Mouse (Mus musculus) stomach, embryonic 15.5 days (tissue): ENCODE data around the gene Dnttip1. TPM values are rescaled to one million over a fixed set of nuclear protein-coding genes. Genes with fewer than 3 reads are reported as not detected.

Experiments used
- ATAC-seq: fragments of 200-750 bp; cut with Nextera tagmentation; 2 replicates; pipeline ENCODE4 v1.8.0; 2017; ENCODE audit warnings: low read depth, moderate number of reproducible peaks, moderate TSS enrichment; ENCODE audit not compliant: insufficient read depth, low FRiP score
- H3K27ac ChIP-seq: fragments of 300-500 bp; sonication (generic); 2 replicates; pipeline ENCODE4 v1.5.1; 2015; ENCODE audit warnings: mild to moderate bottlenecking, inconsistent platforms
- H3K27me3 ChIP-seq: fragments of 300-500 bp; sonication (generic); replicated peaks from 2 replicates; pipeline ENCODE4 v1.6.1; 2015; ENCODE audit warnings: inconsistent platforms
- H3K36me3 ChIP-seq: fragments of 300-500 bp; sonication (generic); 2 replicates; pipeline ENCODE4 v1.6.1; 2015; ENCODE audit warnings: inconsistent platforms
- H3K4me1 ChIP-seq: fragments of 300-500 bp; sonication (generic); 2 replicates; pipeline ENCODE4 v1.6.1; 2015; ENCODE audit warnings: inconsistent platforms
- H3K4me2 ChIP-seq: fragments of 300-500 bp; sonication (generic); 2 replicates; pipeline ENCODE4 v1.6.1; 2015; ENCODE audit warnings: mild to moderate bottlenecking, inconsistent platforms
- H3K4me3 ChIP-seq: fragments of 300-500 bp; sonication (generic); replicated peaks from 2 replicates; pipeline ENCODE4 v1.5.1; 2015; ENCODE audit warnings: inconsistent platforms
- H3K9ac ChIP-seq: fragments of 300-500 bp; sonication (generic); 2 replicates; pipeline ENCODE4 v1.6.1; 2015; ENCODE audit warnings: inconsistent platforms
- H3K9me3 ChIP-seq: fragments of 300-500 bp; sonication (generic); 2 replicates; pipeline ENCODE4 v1.6.1; 2016; ENCODE audit warnings: inconsistent platforms
- WGBS: fragments of 180-500 bp; shearing (Covaris S2); methylation state at CpG from one replicate; pipeline ENCODE4 v1.1.7; 2015; 5-methylcytosine and 5-hydroxymethylcytosine counted together
- polyA plus RNA-seq: library from polyadenylated mRNA; unstranded; fragments of >200 nt; fragmentation: Nextera tagmentation; extraction: Ambion mirVana; gene quantifications from 2 replicates; pipeline ENCODE4 v1.2.1, GENCODE M21; 2015

The Dnttip1 gene
- polyA plus RNA-seq, 1 experiment from 2014 or later, result 64.7 TPM

GRCm38 (mm10) chr2:164773229-164773988, 27.6 kb downstream of the Dnttip1 start:
- Histone ChIP-seq H3K4me1 (peaks cover 13% of the 10 kb centered on the region), H3K4me2 (no peak overlapping the region), H3K27me3 (no peaks in the 10 kb centered on the region), H3K36me3 (no peaks in the 10 kb centered on the region), H3K9ac (no peak overlapping the region), H3K27ac (peak overlapping the region; percentile 28), H3K9me3 (no peaks in the 10 kb centered on the region), H3K4me3 (no peak overlapping the region)
- no peak for ATAC-seq
- 78% methylated on average over 14 of the region's 14 CpGs for WGBS

GRCm38 (mm10) chr2:164773989-164774364, 28.2 kb downstream of the Dnttip1 start:
- no peak for ATAC-seq
- Histone ChIP-seq H3K36me3 (no peaks in the 10 kb centered on the region), H3K27me3 (no peaks in the 10 kb centered on the region), H3K9ac (no peak overlapping the region), H3K4me1 (peaks cover 13% of the 10 kb centered on the region), H3K9me3 (no peaks in the 10 kb centered on the region), H3K4me2 (no peak overlapping the region), H3K4me3 (no peak overlapping the region), H3K27ac (peak overlapping the region; percentile 8; the same call in 1 of the 2 replicates)
- 67% methylated on average over 5 of the region's 5 CpGs for WGBS

GRCm38 (mm10) chr2:164776130-164776529, 30.3 kb downstream of the Dnttip1 start:
- no peak overlapping the region for H3K27ac ChIP-seq

GRCm38 (mm10) chr2:164776801-164777200, 31.0 kb downstream of the Dnttip1 start:
- no peak for ATAC-seq
- Histone ChIP-seq H3K27ac (no peak overlapping the region), H3K27me3 (no peaks in the 10 kb centered on the region), H3K36me3 (no peaks in the 10 kb centered on the region), H3K4me2 (no peak overlapping the region), H3K4me3 (no peak overlapping the region), H3K9ac (no peak overlapping the region), H3K4me1 (no peaks in the 10 kb centered on the region), H3K9me3 (no peaks in the 10 kb centered on the region)
- 57% methylated on average over 17 of the region's 17 CpGs for WGBS

More at GRCm38 (mm10) chr2:164776130-164776529, 30.3 kb downstream of the Dnttip1 start:
- Histone ChIP-seq H3K27me3 (no peaks in the 10 kb centered on the region), H3K36me3 (no peaks in the 10 kb centered on the region), H3K9ac (no peak overlapping the region), H3K9me3 (no peaks in the 10 kb centered on the region), H3K4me2 (no peak overlapping the region), H3K4me3 (no peak overlapping the region), H3K4me1 (peaks cover 4% of the 10 kb centered on the region)
- ATAC-seq, result no peak
- WGBS, result 78% methylated on average over 6 of the region's 6 CpGs

DNA sequence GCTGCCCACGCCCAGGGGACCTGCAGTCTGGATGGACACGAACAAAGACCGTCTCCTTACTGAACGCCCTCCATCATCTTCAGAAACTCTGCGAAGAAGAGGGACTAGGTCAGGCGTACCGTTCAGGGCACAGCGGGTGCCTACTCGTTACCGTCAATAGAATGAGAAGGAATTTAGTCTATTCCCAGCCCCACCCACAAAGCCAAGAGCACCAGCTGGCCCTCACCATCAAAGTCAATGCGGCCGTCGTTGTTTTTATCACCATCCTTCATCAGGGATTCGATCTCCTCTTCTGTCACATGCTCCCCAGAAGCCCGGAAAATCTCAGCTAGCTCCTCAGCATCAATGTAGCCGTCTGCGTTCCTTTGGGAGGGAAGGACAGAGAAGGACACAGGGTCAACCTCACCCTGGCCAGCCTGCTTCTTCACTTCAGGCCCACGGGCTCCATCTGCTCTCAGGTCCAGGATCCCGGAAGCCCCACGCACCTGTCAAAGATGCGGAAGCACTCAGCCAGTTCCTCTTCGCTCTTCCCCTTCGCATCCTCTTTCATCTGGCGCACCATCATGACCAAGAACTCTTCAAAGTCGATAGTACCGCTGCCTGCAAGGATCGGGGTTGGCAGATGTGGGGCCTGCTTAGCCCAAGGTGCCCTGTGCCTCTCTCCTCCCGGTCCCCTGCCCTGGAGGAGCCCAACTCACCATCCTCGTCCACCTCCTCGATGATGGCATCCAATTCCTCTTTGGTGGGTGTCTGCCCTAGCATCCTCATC, 31.6 kb downstream of the Dnttip1 start:
- H3K27me3 ChIP-seq, result no peaks in the 10 kb centered on the region
- no peak overlapping the region for H3K27ac ChIP-seq
- no peak overlapping the region for H3K4me3 ChIP-seq
- no peak for ATAC-seq
- WGBS, result 79% methylated on average over 30 of the region's 30 CpGs
- H3K9ac ChIP-seq, result no peak overlapping the region
- H3K4me2 ChIP-seq, result no peak overlapping the region
- no peaks in the 10 kb centered on the region for H3K4me1 ChIP-seq
- no peaks in the 10 kb centered on the region for H3K36me3 ChIP-seq
- H3K9me3 ChIP-seq, result no peaks in the 10 kb centered on the region

GRCm38 (mm10) chr2:164778015-164778287, 32.2 kb downstream of the Dnttip1 start:
- Histone ChIP-seq H3K27ac (no peak overlapping the region), H3K9ac (no peak overlapping the region), H3K4me2 (no peak overlapping the region)

DNA sequence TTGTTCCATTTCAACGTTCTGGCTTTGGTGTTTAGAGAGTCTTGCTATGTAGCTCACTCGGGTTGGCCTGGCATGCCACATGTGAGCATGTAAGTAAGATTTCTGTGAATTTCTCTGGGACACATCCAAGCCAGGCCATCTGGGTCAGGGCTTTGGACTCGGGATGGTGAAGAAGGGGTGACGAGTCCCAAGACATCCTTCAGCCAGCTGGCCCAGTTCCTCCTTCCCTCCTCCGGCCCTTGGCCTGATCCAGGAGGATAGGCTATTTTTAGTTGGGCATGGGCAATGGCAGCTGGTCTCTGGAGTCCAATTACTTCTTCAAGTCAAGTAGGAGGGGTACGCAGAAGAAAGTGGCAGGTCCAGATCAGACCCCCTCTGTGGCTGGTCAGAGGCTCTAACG, 33.0 kb downstream of the Dnttip1 start:
- Histone ChIP-seq H3K9ac (no peak overlapping the region), H3K4me1 (no peaks in the 10 kb centered on the region)
- no peak for ATAC-seq

More at GRCm38 (mm10) chr2:164778015-164778287, 32.2 kb downstream of the Dnttip1 start:
- H3K4me3 ChIP-seq, result no peak overlapping the region
- 90% methylated on average over 11 of the region's 11 CpGs for WGBS
- H3K9me3 ChIP-seq, result no peaks in the 10 kb centered on the region
- no peaks in the 10 kb centered on the region for H3K36me3 ChIP-seq
- no peak for ATAC-seq
- no peaks in the 10 kb centered on the region for H3K4me1 ChIP-seq
- no peaks in the 10 kb centered on the region for H3K27me3 ChIP-seq

DNA sequence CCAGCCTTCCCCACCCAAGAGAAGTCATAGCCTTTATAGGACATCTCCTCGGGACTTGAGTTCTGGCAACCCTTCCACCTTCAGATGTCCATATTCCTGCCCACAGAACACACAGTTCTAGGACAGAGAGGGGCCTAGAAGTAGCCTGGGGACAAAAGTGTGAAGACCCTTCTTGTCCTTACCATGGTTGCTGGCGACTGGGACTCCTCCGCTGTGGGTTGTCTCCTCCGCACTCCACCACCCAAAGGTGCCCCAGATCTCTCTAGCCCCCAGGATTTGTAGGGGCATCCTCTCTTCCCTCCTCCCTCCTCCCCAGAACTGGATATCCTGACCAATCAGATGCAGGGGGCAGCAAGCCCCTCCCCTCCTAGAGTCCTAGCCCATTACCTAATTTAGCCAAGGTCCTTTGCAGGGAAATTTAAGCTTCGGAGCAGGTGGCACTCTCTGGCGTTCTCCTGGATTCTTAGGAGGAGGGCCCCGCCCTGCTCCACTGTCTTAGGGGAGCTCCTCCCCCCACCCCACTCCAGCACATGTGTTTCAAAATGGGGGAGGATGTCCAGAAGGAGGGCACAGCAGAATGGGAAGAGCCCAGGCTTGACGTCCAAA, 33.8 kb downstream of the Dnttip1 start, which contains the start of gene Tnnc2:
Gene Tnnc2, minus strand, starts transcription at position 487 of the 606 bp plus-strand sequence.
- ATAC-seq, result no peak
- no peak within 1 kb of the TSS for H3K4me2 ChIP-seq
- H3K4me1 ChIP-seq, result peaks cover 1% of the 10 kb centered on the region; the same call in 1 of the 2 replicates
- no peak within 1 kb of the TSS for H3K4me3 ChIP-seq
- no peaks in the 10 kb centered on the region for H3K9me3 ChIP-seq
- H3K27me3 ChIP-seq, result no peaks in the 10 kb centered on the region
- WGBS, result 73% methylated on average over 8 of the region's 8 CpGs
- no peak within 1 kb of the TSS for H3K9ac ChIP-seq
- H3K36me3 ChIP-seq, result no peaks in the 10 kb centered on the region
- H3K27ac ChIP-seq, result no peak within 1 kb of the TSS

More for the DNA sequence above, 33.0 kb downstream of the Dnttip1 start:
- Histone ChIP-seq H3K4me3 (no peak overlapping the region), H3K9me3 (no peaks in the 10 kb centered on the region), H3K27me3 (no peaks in the 10 kb centered on the region), H3K4me2 (no peak overlapping the region), H3K27ac (no peak overlapping the region), H3K36me3 (no peaks in the 10 kb centered on the region)
- 81% methylated on average over 7 of the region's 7 CpGs for WGBS

DNA sequence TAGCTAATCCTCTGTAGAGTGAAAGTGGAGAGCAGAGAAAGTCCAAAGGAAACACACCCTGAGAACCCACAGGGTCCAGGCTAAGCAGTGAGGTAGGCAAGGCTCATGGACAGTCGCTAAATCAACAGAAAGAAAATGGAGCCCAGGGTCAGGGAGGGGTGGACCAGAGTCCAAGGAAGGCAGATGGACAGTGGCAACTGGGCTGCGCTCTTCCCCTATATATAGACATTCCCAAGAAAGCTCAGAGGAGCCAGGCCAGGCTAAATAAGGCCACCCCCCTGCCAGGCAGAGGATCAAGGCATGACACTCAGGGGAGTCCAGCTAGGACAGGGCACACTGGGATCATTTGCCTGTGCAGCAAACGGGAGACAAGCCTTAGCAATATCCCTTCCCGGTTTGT, 36.1 kb downstream of the Dnttip1 start:
- no peaks in the 10 kb centered on the region for H3K9me3 ChIP-seq
- no peak overlapping the region for H3K4me3 ChIP-seq
- WGBS, result 67% methylated on average over 4 of the region's 4 CpGs
- no peaks in the 10 kb centered on the region for H3K27me3 ChIP-seq
- H3K4me1 ChIP-seq, result peaks cover 9% of the 10 kb centered on the region; the same call in 1 of the 2 replicates
- no peaks in the 10 kb centered on the region for H3K36me3 ChIP-seq
- no peak overlapping the region for H3K4me2 ChIP-seq
- no peak overlapping the region for H3K9ac ChIP-seq
- no peak overlapping the region for H3K27ac ChIP-seq
- no peak for ATAC-seq

- 74% methylated on average over 7 of the region's 7 CpGs for WGBS
- no peak for ATAC-seq
- Histone ChIP-seq H3K9ac (no peak overlapping the region), H3K27ac (no peak overlapping the region), H3K9me3 (no peaks in the 10 kb centered on the region), H3K4me1 (peaks cover 21% of the 10 kb centered on the region; the same call in 1 of the 2 replicates), H3K4me3 (no peak overlapping the region), H3K36me3 (no peaks in the 10 kb centered on the region), H3K27me3 (no peaks in the 10 kb centered on the region), H3K4me2 (no peak overlapping the region)
These were observed 38.3 kb downstream of the Dnttip1 start for GRCm38 (mm10) chr2:164783926-164784581.

- WGBS, result under 1% methylated on average over 7 of the region's 7 CpGs
- no peaks in the 10 kb centered on the region for H3K36me3 ChIP-seq
- no peak for ATAC-seq
- peak overlapping the region; percentile 73; the same call in 1 of the 2 replicates for H3K9ac ChIP-seq
- peak overlapping the region; percentile 84 for H3K4me2 ChIP-seq
- H3K4me1 ChIP-seq, result peaks cover 21% of the 10 kb centered on the region; the same call in 1 of the 2 replicates
- H3K27me3 ChIP-seq, result no peaks in the 10 kb centered on the region
- peak overlapping the region; percentile 94 for H3K27ac ChIP-seq
- peak overlapping the region; percentile 68 for H3K4me3 ChIP-seq
- no peaks in the 10 kb centered on the region for H3K9me3 ChIP-seq
These were observed 39.2 kb downstream of the Dnttip1 start for GRCm38 (mm10) chr2:164784869-164785420.
